Mouse (Mus musculus) CH12.LX (cell line): ENCODE measurements around the gene Pik3r6.

Experiments
- BHLHE40 ChIP-seq: IDR thresholded peaks from 2 replicates; pipeline ENCODE4 v1.6.1; 2011; ENCODE audit warnings: mild to moderate bottlenecking, low read depth, low read length, improper control_type of control experiment
- CTCF ChIP-seq, 2 experiments: IDR thresholded peaks in 1 of 2; conservative IDR thresholded peaks in 1 of 2; 2 replicates each; pipeline ENCODE4 v1.5.1; 2011 to 2012; ENCODE audit warnings: low read depth in 2 of 2, low read length in 2 of 2, improper control_type of control experiment in 1 of 2, inconsistent platforms in 1 of 2, mild to moderate bottlenecking in 1 of 2, moderate library complexity in 1 of 2
- EP300 ChIP-seq: IDR thresholded peaks from 2 replicates; pipeline ENCODE4 v1.6.1; 2011; ENCODE audit warnings: low read length, improper control_type of control experiment
- USF1 ChIP-seq: IDR thresholded peaks from 2 replicates; pipeline ENCODE4 v1.6.1; 2014; ENCODE audit warnings: low read depth, mild to moderate bottlenecking, inconsistent platforms, low read length, improper control_type of control experiment

GRCm38 (mm10) chr11:68465090-68465489, 37.7 kb upstream of the Pik3r6 start:
- TF ChIP-seq EP300 (no peak), CTCF (conservative IDR thresholded peaks at IDR 0.05 in 1 of 2, IDR thresholded peaks at IDR 0.05 in 1 of 2; ENCODE audit: low read depth in 2 of 2, low read length in 2 of 2) (no peak), USF1 (no peak), BHLHE40 (no peak)
